Mouse (Mus musculus) bone marrow macrophage, adult 2 months (primary cell): ENCODE results near the gene Nrn1. TPM values are rescaled to one million over a fixed set of nuclear protein-coding genes. Genes with fewer than 3 reads are reported as not detected.

Experiments
- H3K27ac ChIP-seq: 2 replicates; pipeline ENCODE4 v1.5.1; 2012; ENCODE audit warnings: low read depth, low read length; ENCODE audit not compliant: insufficient read depth
- H3K4me1 ChIP-seq: 2 replicates; pipeline ENCODE4 v1.6.1; 2012; ENCODE audit warnings: low read length; ENCODE audit not compliant: control insufficient read depth, insufficient read depth
- H3K4me3 ChIP-seq: 2 replicates; pipeline ENCODE4 v1.5.1; 2012; ENCODE audit warnings: mild to moderate bottlenecking, low read length, moderate library complexity; ENCODE audit not compliant: insufficient read depth
- CTCF ChIP-seq: IDR thresholded peaks from 2 replicates; pipeline ENCODE4 v1.5.1; 2012; ENCODE audit warnings: low read depth, mild to moderate bottlenecking, low read length, moderate library complexity
- POLR2A ChIP-seq: IDR thresholded peaks from 2 replicates; pipeline ENCODE4 v1.6.1; 2012; ENCODE audit warnings: mild to moderate bottlenecking, low read depth, low read length, borderline replicate concordance
- polyA plus RNA-seq: library from polyadenylated mRNA; stranded (reverse); fragments of >200 nt; gene quantifications from 2 replicates; pipeline ENCODE4 v1.2.4, GENCODE M21; 2012; ENCODE audit not compliant: missing spikeins, insufficient read depth, insufficient read length

Nrn1 gene
- polyA plus RNA-seq, 1 experiment: not detected

GRCm38 (mm10) chr13:36695516-36696201 lies 39.3 kb downstream of the Nrn1 start:
- peaks cover 11% of the 10 kb centered on the region for H3K4me1 ChIP-seq
- H3K27ac ChIP-seq: no peak overlapping the region
- 0 out of 2 replicates have a peak overlapping the region, but pooled peaks have one; percentile 27 for H3K4me3 ChIP-seq
- TF ChIP-seq CTCF (no peak), POLR2A (no peak)

- TF ChIP-seq CTCF: no peak
- no peak for TF ChIP-seq POLR2A
- Histone ChIP-seq H3K4me1 (no peaks in the 10 kb centered on the region), H3K27ac (no peak overlapping the region), H3K4me3 (no peak overlapping the region)
These were observed 51.4 kb downstream of the Nrn1 start for GRCm38 (mm10) chr13:36683581-36683980.

DNA sequence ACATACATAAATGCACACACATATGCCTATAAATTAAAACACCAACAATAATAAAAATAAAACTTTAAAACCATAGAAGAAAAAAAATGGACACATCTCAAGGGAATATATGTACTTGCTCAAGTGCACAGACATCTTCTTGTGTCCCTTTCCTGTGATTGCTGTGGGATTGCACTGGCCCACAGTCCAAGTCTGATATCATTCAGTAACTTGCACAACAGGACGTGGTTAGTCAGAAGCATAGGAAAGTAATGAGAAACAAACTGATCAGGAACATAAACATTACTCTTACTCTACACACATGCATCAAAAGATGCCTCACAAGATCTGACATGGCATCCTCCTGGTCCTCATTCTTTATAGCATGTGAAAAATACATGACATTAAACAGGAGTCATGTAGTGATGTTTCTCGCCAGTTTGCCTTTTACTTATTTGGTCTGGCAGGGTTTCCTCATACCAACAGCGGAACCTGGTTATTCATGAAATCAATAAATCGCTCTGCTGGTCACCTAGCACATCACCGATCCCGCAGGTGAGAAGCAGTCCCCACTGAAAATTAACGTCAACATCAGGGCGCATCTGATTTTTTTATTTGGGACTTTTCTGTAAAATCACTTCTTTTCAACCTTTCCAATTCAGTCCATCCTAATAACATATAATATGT lies 54.1 kb downstream of the Nrn1 start:
- Histone ChIP-seq H3K4me1 (no peaks in the 10 kb centered on the region), H3K27ac (no peak overlapping the region), H3K4me3 (no peak overlapping the region)
- TF ChIP-seq POLR2A: no peak
- TF ChIP-seq CTCF: no peak

DNA sequence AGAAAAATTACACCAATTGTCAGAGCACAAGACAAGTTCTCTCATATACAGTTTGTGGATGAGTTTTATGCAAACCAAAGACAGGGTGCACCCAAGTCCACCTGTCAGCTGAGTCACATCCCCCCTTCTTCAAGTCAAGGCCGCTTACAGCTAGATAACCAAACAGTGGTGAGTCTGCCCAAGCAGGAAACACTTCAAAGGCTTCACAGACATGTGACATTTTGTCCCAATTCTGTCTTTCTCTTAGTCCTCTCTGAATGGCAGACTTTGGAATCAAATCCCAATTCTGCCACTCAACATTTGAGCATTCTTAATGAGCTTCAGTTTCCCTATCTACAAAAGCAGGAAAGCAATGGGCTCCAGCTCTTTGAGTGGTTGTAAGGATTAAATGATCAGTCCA lies 55.6 kb downstream of the Nrn1 start:
- TF ChIP-seq POLR2A: no peak
- TF ChIP-seq CTCF: no peak
- Histone ChIP-seq H3K4me3 (no peak overlapping the region), H3K4me1 (no peaks in the 10 kb centered on the region), H3K27ac (no peak overlapping the region)
